Mouse (Mus musculus): Measurements from ENCODE around the gene Pcsk6. TPM values are rescaled to one million over a fixed set of nuclear protein-coding genes. Genes with fewer than 3 reads are reported as not detected.
A peak's percentile ranks its signal among the peaks of the same experiment; 100 is the strongest.

The Pcsk6 gene
- polyA plus RNA-seq, 1 experiment from 2014 or later, result 1.1 TPM

- Histone ChIP-seq H3K36me3 (replicated peaks) (no peaks in the 10 kb centered on the region), H3K4me1 (no peaks in the 10 kb centered on the region), H3K9ac (no peak overlapping the region), H3K9me3 (no peaks in the 10 kb centered on the region), H3K27ac (no peak overlapping the region), H3K4me3 (no peak overlapping the region), H3K4me2 (no peak overlapping the region), H3K27me3 (replicated peaks) (no peaks in the 10 kb centered on the region)
- ATAC-seq (replicated peaks), result no peak
- 49% methylated on average over 9 of the region's 9 CpGs for WGBS
These were observed 30.8 kb downstream of the Pcsk6 start for GRCm38 (mm10) chr7:65892264-65892828.

GRCm38 (mm10) chr7:65893546-65893945 lies 32.0 kb downstream of the Pcsk6 start:
- Histone ChIP-seq H3K4me3 (no peak overlapping the region), H3K4me1 (no peaks in the 10 kb centered on the region), H3K9me3 (no peaks in the 10 kb centered on the region), H3K4me2 (no peak overlapping the region), H3K27me3 (replicated peaks) (no peaks in the 10 kb centered on the region), H3K9ac (no peak overlapping the region), H3K27ac (no peak overlapping the region), H3K36me3 (replicated peaks) (no peaks in the 10 kb centered on the region)
- ATAC-seq (replicated peaks), result no peak
- 85% methylated on average over 10 of the region's 10 CpGs for WGBS

GRCm38 (mm10) chr7:65895262-65895661 lies 33.7 kb downstream of the Pcsk6 start:
- WGBS, result 87% methylated on average over 5 of the region's 5 CpGs
- no peak overlapping the region for H3K4me2 ChIP-seq
- H3K27ac ChIP-seq, result no peak overlapping the region
- no peaks in the 10 kb centered on the region for H3K4me1 ChIP-seq
- no peak overlapping the region for H3K9ac ChIP-seq
- no peak for ATAC-seq (replicated peaks)
- H3K27me3 ChIP-seq (replicated peaks), result no peaks in the 10 kb centered on the region
- no peaks in the 10 kb centered on the region for H3K9me3 ChIP-seq
- H3K4me3 ChIP-seq, result no peak overlapping the region
- no peaks in the 10 kb centered on the region for H3K36me3 ChIP-seq (replicated peaks)

DNA sequence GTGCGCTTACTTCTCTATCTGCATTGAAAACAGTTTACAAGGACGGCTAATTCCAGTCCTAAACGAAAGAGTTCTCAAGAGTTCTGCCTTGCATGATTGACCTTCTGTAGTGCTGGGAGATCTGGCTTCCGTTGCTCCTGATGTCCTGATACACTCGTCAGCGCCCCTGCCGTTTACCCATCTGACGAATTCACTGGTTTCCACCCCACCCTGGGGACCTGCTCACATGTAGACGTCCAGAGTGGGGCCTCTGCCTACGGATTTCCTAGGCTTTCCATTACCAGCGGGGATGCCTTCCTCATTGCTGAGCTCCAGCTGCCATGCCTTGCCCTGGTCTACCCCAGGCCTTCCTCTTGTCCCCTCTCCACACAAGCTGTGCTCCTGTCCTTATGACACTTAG lies 39.7 kb downstream of the Pcsk6 start:
- Histone ChIP-seq H3K27ac (no peak overlapping the region), H3K4me1 (no peaks in the 10 kb centered on the region; the same call in 1 of the 2 replicates), H3K4me3 (no peak overlapping the region), H3K4me2 (no peak overlapping the region), H3K9me3 (no peaks in the 10 kb centered on the region), H3K36me3 (replicated peaks) (no peaks in the 10 kb centered on the region), H3K27me3 (replicated peaks) (no peaks in the 10 kb centered on the region), H3K9ac (no peak overlapping the region)
- no peak for ATAC-seq (replicated peaks)
- WGBS, result 72% methylated on average over 11 of the region's 11 CpGs

DNA sequence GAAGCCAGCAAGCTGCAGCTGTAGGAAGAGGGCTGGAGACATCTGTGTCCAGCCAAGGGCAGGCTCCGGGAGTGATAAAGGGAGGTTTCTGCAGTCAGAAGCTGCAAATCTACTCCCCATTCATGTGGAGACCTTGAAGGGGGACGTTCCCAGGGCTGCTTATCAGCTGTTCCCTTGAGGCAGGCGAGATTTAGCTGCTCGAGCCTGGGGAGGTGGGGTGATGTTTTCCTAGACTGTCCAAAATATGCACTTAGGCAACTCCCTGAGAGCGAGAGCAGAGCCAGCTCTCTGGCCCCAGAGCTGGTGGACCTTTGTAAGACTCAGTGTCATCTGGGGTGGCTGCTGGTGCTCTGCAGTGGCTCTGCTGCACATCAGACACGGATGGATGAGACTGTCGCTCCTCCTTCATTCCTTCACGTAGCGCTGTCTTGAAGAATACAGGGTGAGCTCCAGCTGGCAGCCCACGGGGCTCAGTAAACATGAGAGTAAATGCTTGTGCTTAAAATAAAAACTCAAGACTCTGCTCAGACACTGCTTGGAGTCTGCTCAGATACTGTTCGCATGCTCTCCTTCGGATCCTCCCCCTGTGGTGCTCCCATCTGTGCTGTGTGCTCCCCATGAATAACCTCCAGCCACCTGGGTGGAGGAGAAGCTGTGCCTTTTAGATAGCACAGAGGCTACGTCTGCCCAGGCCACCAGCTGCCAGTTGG lies 41.1 kb downstream of the Pcsk6 start:
- ATAC-seq (replicated peaks), result no peak
- no peaks in the 10 kb centered on the region for H3K9me3 ChIP-seq
- H3K27me3 ChIP-seq (replicated peaks), result no peaks in the 10 kb centered on the region
- H3K27ac ChIP-seq, result no peak overlapping the region
- WGBS, result 42% methylated on average over 13 of the region's 13 CpGs
- H3K36me3 ChIP-seq (replicated peaks), result no peaks in the 10 kb centered on the region
- no peak overlapping the region for H3K4me3 ChIP-seq
- H3K4me1 ChIP-seq, result no peaks in the 10 kb centered on the region; the same call in 1 of the 2 replicates
- no peak overlapping the region for H3K9ac ChIP-seq
- H3K4me2 ChIP-seq, result no peak overlapping the region

GRCm38 (mm10) chr7:65903456-65903855 lies 41.9 kb downstream of the Pcsk6 start:
- no peak overlapping the region for H3K4me3 ChIP-seq
- no peak overlapping the region for H3K27ac ChIP-seq
- 87% methylated on average over 6 of the region's 6 CpGs for WGBS
- no peaks in the 10 kb centered on the region for H3K36me3 ChIP-seq (replicated peaks)
- ATAC-seq (replicated peaks), result 0 out of 2 replicates have a peak, but pooled peaks have one; percentile 17
- H3K4me2 ChIP-seq, result no peak overlapping the region
- H3K9me3 ChIP-seq, result no peaks in the 10 kb centered on the region
- no peaks in the 10 kb centered on the region; the same call in 1 of the 2 replicates for H3K4me1 ChIP-seq
- no peaks in the 10 kb centered on the region for H3K27me3 ChIP-seq (replicated peaks)
- no peak overlapping the region for H3K9ac ChIP-seq

DNA sequence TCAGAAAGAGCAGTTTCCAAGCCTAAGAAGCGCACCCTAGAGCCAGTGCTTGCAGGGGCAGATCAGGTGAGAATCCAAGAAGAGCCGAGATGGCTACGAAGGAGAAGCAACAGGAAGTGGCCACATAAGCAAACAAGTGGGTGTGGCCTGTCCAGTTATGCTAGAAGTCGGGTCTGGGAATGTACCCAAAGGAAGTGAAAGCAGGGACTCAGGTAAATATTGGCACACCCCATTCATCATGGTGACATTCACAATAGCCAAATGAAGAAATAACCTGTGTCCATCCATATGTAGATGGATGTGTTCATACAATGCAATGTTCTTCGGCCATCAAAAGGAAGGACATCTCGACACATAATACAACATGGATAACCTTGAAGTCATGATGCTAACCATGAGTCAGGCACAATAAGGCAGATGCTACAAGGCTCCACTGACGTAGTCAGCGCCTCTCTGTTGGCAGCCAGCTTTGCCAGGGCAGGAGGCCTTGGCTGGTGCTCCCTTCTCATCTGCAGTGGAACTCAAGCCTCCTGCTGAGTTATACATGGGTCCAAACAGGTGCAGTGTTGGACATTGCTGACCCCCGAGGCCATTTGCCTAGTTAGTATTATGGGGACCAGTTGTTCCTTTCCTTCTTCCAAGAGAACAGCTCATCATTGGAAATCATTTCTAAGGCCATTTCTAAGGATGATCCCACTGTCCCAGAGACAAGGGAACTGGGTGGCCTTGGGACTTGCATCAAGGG lies 45.2 kb downstream of the Pcsk6 start:
- no peaks in the 10 kb centered on the region for H3K27me3 ChIP-seq (replicated peaks)
- no peaks in the 10 kb centered on the region for H3K9me3 ChIP-seq
- ATAC-seq (replicated peaks), result no peak
- no peak overlapping the region for H3K4me2 ChIP-seq
- WGBS, result 93% methylated on average over 9 of the region's 9 CpGs
- no peak overlapping the region for H3K4me3 ChIP-seq
- H3K27ac ChIP-seq, result no peak overlapping the region
- H3K36me3 ChIP-seq (replicated peaks), result no peaks in the 10 kb centered on the region
- no peaks in the 10 kb centered on the region; the same call in 1 of the 2 replicates for H3K4me1 ChIP-seq
- H3K9ac ChIP-seq, result no peak overlapping the region

GRCm38 (mm10) chr7:65909343-65910127 lies 48.0 kb downstream of the Pcsk6 start:
- H3K36me3 ChIP-seq (replicated peaks), result no peaks in the 10 kb centered on the region
- no peak overlapping the region for H3K27ac ChIP-seq
- WGBS, result 92% methylated on average over 12 of the region's 12 CpGs
- H3K4me2 ChIP-seq, result no peak overlapping the region
- H3K9ac ChIP-seq, result no peak overlapping the region
- no peaks in the 10 kb centered on the region for H3K9me3 ChIP-seq
- H3K4me3 ChIP-seq, result no peak overlapping the region
- ATAC-seq (replicated peaks), result no peak
- H3K27me3 ChIP-seq (replicated peaks), result no peaks in the 10 kb centered on the region
- no peaks in the 10 kb centered on the region for H3K4me1 ChIP-seq

GRCm38 (mm10) chr7:65913088-65913610 lies 51.6 kb downstream of the Pcsk6 start:
- H3K27me3 ChIP-seq (replicated peaks), result no peaks in the 10 kb centered on the region
- 78% methylated on average over 3 of the region's 3 CpGs for WGBS

GRCm38 (mm10) chr7:65914761-65915301 lies 53.3 kb downstream of the Pcsk6 start:
- Histone ChIP-seq H3K36me3 (replicated peaks) (no peaks in the 10 kb centered on the region), H3K9me3 (no peaks in the 10 kb centered on the region), H3K27me3 (replicated peaks) (no peaks in the 10 kb centered on the region), H3K4me1 (no peaks in the 10 kb centered on the region), H3K9ac (no peak overlapping the region), H3K4me3 (no peak overlapping the region), H3K4me2 (no peak overlapping the region), H3K27ac (no peak overlapping the region)
- no peak for ATAC-seq (replicated peaks)
- 87% methylated on average over 11 of the region's 11 CpGs for WGBS

More at GRCm38 (mm10) chr7:65913088-65913610, 51.6 kb downstream of the Pcsk6 start:
- Histone ChIP-seq H3K27ac (no peak overlapping the region), H3K9ac (no peak overlapping the region), H3K36me3 (replicated peaks) (no peaks in the 10 kb centered on the region), H3K4me3 (no peak overlapping the region), H3K4me1 (no peaks in the 10 kb centered on the region), H3K4me2 (no peak overlapping the region), H3K9me3 (no peaks in the 10 kb centered on the region)
- ATAC-seq (replicated peaks), result no peak

DNA sequence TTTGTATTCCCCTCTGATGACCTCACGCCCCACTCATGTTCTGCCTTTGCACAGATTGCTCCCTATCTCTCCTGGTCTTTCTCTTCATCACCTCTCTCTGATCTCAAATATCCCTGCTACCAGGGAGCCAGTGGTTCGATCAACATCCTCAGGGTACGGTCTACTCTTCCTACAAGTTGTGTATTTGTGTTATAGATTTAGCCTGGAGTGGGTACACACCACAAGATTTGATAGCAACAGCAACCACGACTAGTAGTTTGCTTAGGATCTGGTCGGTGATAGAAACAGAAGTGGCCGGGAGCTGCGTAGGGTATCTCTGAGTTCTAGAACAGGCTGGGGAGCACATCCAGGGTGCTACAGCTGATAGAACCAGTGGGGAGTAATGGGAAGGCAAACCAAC lies 54.3 kb downstream of the Pcsk6 start:
- ATAC-seq (replicated peaks), result no peak
- no peak overlapping the region for H3K27ac ChIP-seq
- 91% methylated on average over 7 of the region's 7 CpGs for WGBS
- H3K36me3 ChIP-seq (replicated peaks), result no peaks in the 10 kb centered on the region
- H3K27me3 ChIP-seq (replicated peaks), result no peaks in the 10 kb centered on the region
- H3K4me2 ChIP-seq, result no peak overlapping the region
- H3K9ac ChIP-seq, result no peak overlapping the region
- H3K9me3 ChIP-seq, result no peaks in the 10 kb centered on the region
- no peaks in the 10 kb centered on the region for H3K4me1 ChIP-seq
- no peak overlapping the region for H3K4me3 ChIP-seq

Measured in midbrain, embryonic 15.5 days (tissue).